Mouse (Mus musculus): ENCODE measurements around the gene Cemip. TPM values are rescaled to one million over a fixed set of nuclear protein-coding genes. Genes with fewer than 3 reads are reported as not detected.

Cemip gene
- polyA plus RNA-seq, 1 experiment, result 1.0 TPM

GRCm38 (mm10) chr7:84088971-84089370 lies 2.7 kb upstream of the Cemip start:
- no peak overlapping the region for H3K4me3 ChIP-seq (ENCODE audit: insufficient read depth, poor library complexity, severe bottlenecking)
- no peak overlapping the region for H3ac ChIP-seq (ENCODE audit: control insufficient read depth, insufficient read length, low read depth)
- no peaks in the 10 kb centered on the region for H3K27me3 ChIP-seq (ENCODE audit: control insufficient read depth, insufficient read depth, insufficient read length)
- no peaks in the 10 kb centered on the region for H3K79me2 ChIP-seq (ENCODE audit: control insufficient read depth, insufficient read depth)
- H3K36me3 ChIP-seq (ENCODE audit: control insufficient read depth, insufficient read depth), result no peaks in the 10 kb centered on the region
- no peaks in the 10 kb centered on the region for H3K79me3 ChIP-seq (ENCODE audit: low read depth)
- TF ChIP-seq CEBPB (IDR thresholded peaks at IDR 0.05; ENCODE audit: low read depth) (no peak), CTCF (IDR thresholded peaks at IDR 0.05; ENCODE audit: control insufficient read depth, insufficient read depth, insufficient read length) (peak; percentile 64)

GRCm38 (mm10) chr7:84088191-84088590 lies 1.9 kb upstream of the Cemip start:
- no peak overlapping the region for H3K4me3 ChIP-seq (ENCODE audit: insufficient read depth, poor library complexity, severe bottlenecking)
- H3K27me3 ChIP-seq (ENCODE audit: control insufficient read depth, insufficient read depth, insufficient read length), result no peaks in the 10 kb centered on the region
- H3ac ChIP-seq (ENCODE audit: control insufficient read depth, insufficient read length, low read depth), result no peak overlapping the region
- TF ChIP-seq CTCF (IDR thresholded peaks at IDR 0.05; ENCODE audit: control insufficient read depth, insufficient read depth, insufficient read length), result no peak
- no peak for TF ChIP-seq USF1 (IDR thresholded peaks at IDR 0.05; ENCODE audit: low read depth)
- no peak for TF ChIP-seq CEBPB (IDR thresholded peaks at IDR 0.05; ENCODE audit: low read depth)
- no peak for TF ChIP-seq MYOG (IDR thresholded peaks at IDR 0.05; ENCODE audit: control insufficient read depth, extremely low read depth, insufficient read length)
- no peak for TF ChIP-seq MYOD1 (IDR thresholded peaks at IDR 0.05; ENCODE audit: control insufficient read depth, insufficient read length, low read depth)
- no peak for TF ChIP-seq FOSL1 (IDR thresholded peaks at IDR 0.05; ENCODE audit: insufficient read depth, low read length, poor library complexity, severe bottlenecking)
- no peak for TF ChIP-seq MAX (IDR thresholded peaks at IDR 0.05)
- no peaks in the 10 kb centered on the region for H3K79me3 ChIP-seq (ENCODE audit: low read depth)
- no peaks in the 10 kb centered on the region for H3K79me2 ChIP-seq (ENCODE audit: control insufficient read depth, insufficient read depth)
- no peaks in the 10 kb centered on the region for H3K36me3 ChIP-seq (ENCODE audit: control insufficient read depth, insufficient read depth)

GRCm38 (mm10) chr7:84085049-84085945 lies 1.0 kb downstream of the Cemip start:
- Histone ChIP-seq H3K27me3 (ENCODE audit: control insufficient read depth, insufficient read depth, insufficient read length) (no peaks in the 10 kb centered on the region), H3ac (ENCODE audit: control insufficient read depth, insufficient read length, low read depth) (no peak overlapping the region), H3K36me3 (ENCODE audit: control insufficient read depth, insufficient read depth) (no peaks in the 10 kb centered on the region), H3K4me3 (ENCODE audit: insufficient read depth, poor library complexity, severe bottlenecking) (no peak overlapping the region), H3K79me2 (ENCODE audit: control insufficient read depth, insufficient read depth) (no peaks in the 10 kb centered on the region), H3K79me3 (ENCODE audit: low read depth) (no peaks in the 10 kb centered on the region)
- TF ChIP-seq CEBPB (IDR thresholded peaks at IDR 0.05; ENCODE audit: low read depth), result no peak
- no peak for TF ChIP-seq USF1 (IDR thresholded peaks at IDR 0.05; ENCODE audit: low read depth)
- TF ChIP-seq CTCF (IDR thresholded peaks at IDR 0.05; ENCODE audit: control insufficient read depth, insufficient read depth, insufficient read length), result no peak
- no peak for TF ChIP-seq MAX (IDR thresholded peaks at IDR 0.05)
- no peak for TF ChIP-seq MYOD1 (IDR thresholded peaks at IDR 0.05; ENCODE audit: control insufficient read depth, insufficient read length, low read depth)

- no peaks in the 10 kb centered on the region for H3K36me3 ChIP-seq (ENCODE audit: control insufficient read depth, insufficient read depth)
- no peak for TF ChIP-seq CTCF (IDR thresholded peaks at IDR 0.05; ENCODE audit: control insufficient read depth, insufficient read depth, insufficient read length)
- no peak for TF ChIP-seq CEBPB (IDR thresholded peaks at IDR 0.05; ENCODE audit: low read depth)
- no peak for TF ChIP-seq MYOG (IDR thresholded peaks at IDR 0.05; ENCODE audit: control insufficient read depth, extremely low read depth, insufficient read length)
- no peak for TF ChIP-seq USF1 (IDR thresholded peaks at IDR 0.05; ENCODE audit: low read depth)
- no peak for TF ChIP-seq FOSL1 (IDR thresholded peaks at IDR 0.05; ENCODE audit: insufficient read depth, low read length, poor library complexity, severe bottlenecking)
- no peak for TF ChIP-seq MYOD1 (IDR thresholded peaks at IDR 0.05; ENCODE audit: control insufficient read depth, insufficient read length, low read depth)
- H3ac ChIP-seq (ENCODE audit: control insufficient read depth, insufficient read length, low read depth), result no peak overlapping the region
- no peaks in the 10 kb centered on the region for H3K79me3 ChIP-seq (ENCODE audit: low read depth)
- H3K4me3 ChIP-seq (ENCODE audit: insufficient read depth, poor library complexity, severe bottlenecking), result no peak overlapping the region
- no peaks in the 10 kb centered on the region for H3K27me3 ChIP-seq (ENCODE audit: control insufficient read depth, insufficient read depth, insufficient read length)
- H3K79me2 ChIP-seq (ENCODE audit: control insufficient read depth, insufficient read depth), result no peaks in the 10 kb centered on the region
Measured at GRCm38 (mm10) chr7:84077257-84078013, 8.9 kb downstream of the Cemip start.

GRCm38 (mm10) chr7:84074266-84074665 lies 12.0 kb downstream of the Cemip start:
- TF ChIP-seq CEBPB (IDR thresholded peaks at IDR 0.05; ENCODE audit: low read depth) (no peak), CTCF (IDR thresholded peaks at IDR 0.05; ENCODE audit: control insufficient read depth, insufficient read depth, insufficient read length) (no peak), MYOD1 (IDR thresholded peaks at IDR 0.05; ENCODE audit: control insufficient read depth, insufficient read length, low read depth) (no peak), MYOG (IDR thresholded peaks at IDR 0.05; ENCODE audit: control insufficient read depth, extremely low read depth, insufficient read length) (no peak), MAX (IDR thresholded peaks at IDR 0.05) (no peak), FOSL1 (IDR thresholded peaks at IDR 0.05; ENCODE audit: insufficient read depth, low read length, poor library complexity, severe bottlenecking) (no peak), USF1 (IDR thresholded peaks at IDR 0.05; ENCODE audit: low read depth) (no peak)
- H3K4me3 ChIP-seq (ENCODE audit: insufficient read depth, poor library complexity, severe bottlenecking), result no peak overlapping the region
- no peaks in the 10 kb centered on the region for H3K79me3 ChIP-seq (ENCODE audit: low read depth)
- no peaks in the 10 kb centered on the region for H3K27me3 ChIP-seq (ENCODE audit: control insufficient read depth, insufficient read depth, insufficient read length)
- H3K36me3 ChIP-seq (ENCODE audit: control insufficient read depth, insufficient read depth), result no peaks in the 10 kb centered on the region
- no peaks in the 10 kb centered on the region for H3K79me2 ChIP-seq (ENCODE audit: control insufficient read depth, insufficient read depth)
- no peak overlapping the region for H3ac ChIP-seq (ENCODE audit: control insufficient read depth, insufficient read length, low read depth)

Data from C2C12 (cell line).